Mouse (Mus musculus): ENCODE measurements around the gene Inava. TPM values are rescaled to one million over a fixed set of nuclear protein-coding genes. Genes with fewer than 3 reads are reported as not detected.
A peak's percentile ranks its signal among the peaks of the same experiment; 100 is the strongest.

Gene Inava
- polyA plus RNA-seq, 1 experiment from 2014 or later = 33.4 TPM

- peaks cover 10% of the 10 kb centered on the region for H3K36me3 ChIP-seq (ENCODE audit: control insufficient read depth, insufficient read depth, low read length)
- H3K27me3 ChIP-seq (replicated peaks; ENCODE audit: control insufficient read depth, insufficient read depth, low read length) = no peaks in the 10 kb centered on the region
- 86% methylated on average over 10 of the region's 10 CpGs for WGBS
- H3K4me2 ChIP-seq (ENCODE audit: low read depth, low read length) = no peak overlapping the region
- H3K9ac ChIP-seq (ENCODE audit: low read depth, low read length) = no peak overlapping the region
- ATAC-seq = no peak
- peak overlapping the region; percentile 53 for H3K27ac ChIP-seq (ENCODE audit: low read length)
- H3K4me3 ChIP-seq (ENCODE audit: low read length) = no peak overlapping the region
- peaks cover 62% of the 10 kb centered on the region for H3K4me1 ChIP-seq (ENCODE audit: control insufficient read depth, insufficient read depth, low read length)
- no peaks in the 10 kb centered on the region for H3K9me3 ChIP-seq (ENCODE audit: control insufficient read depth, low read length)
Observed at GRCm38 (mm10) chr1:136223758-136224342, 10.2 kb downstream of the Inava start.

GRCm38 (mm10) chr1:136222386-136222785, 11.7 kb downstream of the Inava start:
- Histone ChIP-seq H3K4me2 (ENCODE audit: low read depth, low read length) (no peak overlapping the region), H3K36me3 (ENCODE audit: control insufficient read depth, insufficient read depth, low read length) (peaks cover 20% of the 10 kb centered on the region), H3K9me3 (ENCODE audit: control insufficient read depth, low read length) (no peaks in the 10 kb centered on the region), H3K9ac (ENCODE audit: low read depth, low read length) (no peak overlapping the region), H3K27me3 (replicated peaks; ENCODE audit: control insufficient read depth, insufficient read depth, low read length) (no peaks in the 10 kb centered on the region), H3K4me1 (ENCODE audit: control insufficient read depth, insufficient read depth, low read length) (peaks cover 49% of the 10 kb centered on the region), H3K27ac (ENCODE audit: low read length) (peak overlapping the region; percentile 39), H3K4me3 (ENCODE audit: low read length) (no peak overlapping the region)
- 64% methylated on average over 10 of the region's 10 CpGs for WGBS
- no peak for ATAC-seq

- Histone ChIP-seq H3K9me3 (ENCODE audit: control insufficient read depth, low read length) (no peaks in the 10 kb centered on the region), H3K4me3 (ENCODE audit: low read length) (peak overlapping the region; percentile 36), H3K4me2 (ENCODE audit: low read depth, low read length) (peak overlapping the region; percentile 52), H3K27me3 (replicated peaks; ENCODE audit: control insufficient read depth, insufficient read depth, low read length) (no peaks in the 10 kb centered on the region), H3K9ac (ENCODE audit: low read depth, low read length) (peak overlapping the region; percentile 64), H3K4me1 (ENCODE audit: control insufficient read depth, insufficient read depth, low read length) (peaks cover 36% of the 10 kb centered on the region), H3K36me3 (ENCODE audit: control insufficient read depth, insufficient read depth, low read length) (peaks cover 24% of the 10 kb centered on the region), H3K27ac (ENCODE audit: low read length) (peak overlapping the region; percentile 97)
- peak; percentile 91 for ATAC-seq
- 47% methylated on average over 10 of the region's 10 CpGs for WGBS
Observed at GRCm38 (mm10) chr1:136220037-136220871, 13.8 kb downstream of the Inava start.

GRCm38 (mm10) chr1:136214304-136214703, 19.8 kb downstream of the Inava start:
- no peak overlapping the region for H3K9ac ChIP-seq (ENCODE audit: low read depth, low read length)
- no peak for ATAC-seq
- no peaks in the 10 kb centered on the region for H3K9me3 ChIP-seq (ENCODE audit: control insufficient read depth, low read length)
- H3K27ac ChIP-seq (ENCODE audit: low read length) = no peak overlapping the region
- no peak overlapping the region for H3K4me2 ChIP-seq (ENCODE audit: low read depth, low read length)
- H3K27me3 ChIP-seq (replicated peaks; ENCODE audit: control insufficient read depth, insufficient read depth, low read length) = no peaks in the 10 kb centered on the region
- H3K4me1 ChIP-seq (ENCODE audit: control insufficient read depth, insufficient read depth, low read length) = no peaks in the 10 kb centered on the region
- WGBS = 82% methylated on average over 15 of the region's 15 CpGs
- H3K4me3 ChIP-seq (ENCODE audit: low read length) = no peak overlapping the region
- H3K36me3 ChIP-seq (ENCODE audit: control insufficient read depth, insufficient read depth, low read length) = peaks cover 14% of the 10 kb centered on the region

- Histone ChIP-seq H3K4me3 (ENCODE audit: low read length) (no peak within 1 kb of the TSS), H3K9ac (ENCODE audit: low read depth, low read length) (no peak within 1 kb of the TSS), H3K36me3 (ENCODE audit: control insufficient read depth, insufficient read depth, low read length) (peaks cover 8% of the 10 kb centered on the region), H3K27ac (ENCODE audit: low read length) (no peak within 1 kb of the TSS), H3K9me3 (ENCODE audit: control insufficient read depth, low read length) (no peaks in the 10 kb centered on the region), H3K27me3 (replicated peaks; ENCODE audit: control insufficient read depth, insufficient read depth, low read length) (no peaks in the 10 kb centered on the region), H3K4me1 (ENCODE audit: control insufficient read depth, insufficient read depth, low read length) (no peaks in the 10 kb centered on the region), H3K4me2 (ENCODE audit: low read depth, low read length) (no peak within 1 kb of the TSS)
- WGBS = 41% methylated on average over 3 of the region's 3 CpGs
- ATAC-seq = peak; percentile 51
Observed at GRCm38 (mm10) chr1:136212803-136213202, 21.3 kb downstream of the Inava start, which contains the start of gene Mroh3. TSS of gene Mroh3 (minus strand) at chr1:136212828.

GRCm38 (mm10) chr1:136190033-136190432, 44.0 kb downstream of the Inava start:
- no peak overlapping the region for H3K4me2 ChIP-seq (ENCODE audit: low read depth, low read length)
- peaks cover 5% of the 10 kb centered on the region; the same call in 1 of the 2 replicates for H3K4me1 ChIP-seq (ENCODE audit: control insufficient read depth, insufficient read depth, low read length)
- no peak overlapping the region for H3K4me3 ChIP-seq (ENCODE audit: low read length)
- H3K27me3 ChIP-seq (replicated peaks; ENCODE audit: control insufficient read depth, insufficient read depth, low read length) = no peaks in the 10 kb centered on the region
- peak; percentile 92 for ATAC-seq
- no peak overlapping the region for H3K9ac ChIP-seq (ENCODE audit: low read depth, low read length)
- 73% methylated on average over 5 of the region's 5 CpGs for WGBS
- no peak overlapping the region for H3K27ac ChIP-seq (ENCODE audit: low read length)
- H3K36me3 ChIP-seq (ENCODE audit: control insufficient read depth, insufficient read depth, low read length) = no peaks in the 10 kb centered on the region
- H3K9me3 ChIP-seq (ENCODE audit: control insufficient read depth, low read length) = no peaks in the 10 kb centered on the region

GRCm38 (mm10) chr1:136179511-136180001, 54.5 kb downstream of the Inava start:
- WGBS = 60% methylated on average over 2 of the region's 2 CpGs
- ATAC-seq = no peak

GRCm38 (mm10) chr1:136178741-136179140, 55.3 kb downstream of the Inava start:
- WGBS = 49% methylated on average over 6 of the region's 6 CpGs
- Histone ChIP-seq H3K27me3 (replicated peaks; ENCODE audit: control insufficient read depth, insufficient read depth, low read length) (no peaks in the 10 kb centered on the region), H3K4me3 (ENCODE audit: low read length) (no peak overlapping the region), H3K4me1 (ENCODE audit: control insufficient read depth, insufficient read depth, low read length) (peaks cover 28% of the 10 kb centered on the region), H3K9me3 (ENCODE audit: control insufficient read depth, low read length) (no peaks in the 10 kb centered on the region), H3K27ac (ENCODE audit: low read length) (no peak overlapping the region), H3K36me3 (ENCODE audit: control insufficient read depth, insufficient read depth, low read length) (no peaks in the 10 kb centered on the region), H3K4me2 (ENCODE audit: low read depth, low read length) (no peak overlapping the region), H3K9ac (ENCODE audit: low read depth, low read length) (no peak overlapping the region)
- ATAC-seq = no peak

More at GRCm38 (mm10) chr1:136179511-136180001, 54.5 kb downstream of the Inava start:
- Histone ChIP-seq H3K27ac (ENCODE audit: low read length) (no peak overlapping the region), H3K9ac (ENCODE audit: low read depth, low read length) (no peak overlapping the region), H3K9me3 (ENCODE audit: control insufficient read depth, low read length) (no peaks in the 10 kb centered on the region), H3K4me1 (ENCODE audit: control insufficient read depth, insufficient read depth, low read length) (peaks cover 20% of the 10 kb centered on the region), H3K27me3 (replicated peaks; ENCODE audit: control insufficient read depth, insufficient read depth, low read length) (no peaks in the 10 kb centered on the region), H3K36me3 (ENCODE audit: control insufficient read depth, insufficient read depth, low read length) (no peaks in the 10 kb centered on the region), H3K4me2 (ENCODE audit: low read depth, low read length) (no peak overlapping the region), H3K4me3 (ENCODE audit: low read length) (no peak overlapping the region)

GRCm38 (mm10) chr1:136177085-136177484, 57.0 kb downstream of the Inava start:
- 59% methylated on average over 2 of the region's 2 CpGs for WGBS
- no peaks in the 10 kb centered on the region for H3K27me3 ChIP-seq (replicated peaks; ENCODE audit: control insufficient read depth, insufficient read depth, low read length)
- no peak overlapping the region for H3K4me2 ChIP-seq (ENCODE audit: low read depth, low read length)
- H3K4me3 ChIP-seq (ENCODE audit: low read length) = no peak overlapping the region
- no peaks in the 10 kb centered on the region for H3K36me3 ChIP-seq (ENCODE audit: control insufficient read depth, insufficient read depth, low read length)
- H3K9me3 ChIP-seq (ENCODE audit: control insufficient read depth, low read length) = no peaks in the 10 kb centered on the region
- no peak overlapping the region for H3K9ac ChIP-seq (ENCODE audit: low read depth, low read length)
- peaks cover 45% of the 10 kb centered on the region for H3K4me1 ChIP-seq (ENCODE audit: control insufficient read depth, insufficient read depth, low read length)
- no peak for ATAC-seq
- H3K27ac ChIP-seq (ENCODE audit: low read length) = 0 out of 2 replicates have a peak overlapping the region, but pooled peaks have one; percentile 7
